Comparison of ENCODE assay signal across 8 mouse cellular contexts in the genomic region with DNA sequence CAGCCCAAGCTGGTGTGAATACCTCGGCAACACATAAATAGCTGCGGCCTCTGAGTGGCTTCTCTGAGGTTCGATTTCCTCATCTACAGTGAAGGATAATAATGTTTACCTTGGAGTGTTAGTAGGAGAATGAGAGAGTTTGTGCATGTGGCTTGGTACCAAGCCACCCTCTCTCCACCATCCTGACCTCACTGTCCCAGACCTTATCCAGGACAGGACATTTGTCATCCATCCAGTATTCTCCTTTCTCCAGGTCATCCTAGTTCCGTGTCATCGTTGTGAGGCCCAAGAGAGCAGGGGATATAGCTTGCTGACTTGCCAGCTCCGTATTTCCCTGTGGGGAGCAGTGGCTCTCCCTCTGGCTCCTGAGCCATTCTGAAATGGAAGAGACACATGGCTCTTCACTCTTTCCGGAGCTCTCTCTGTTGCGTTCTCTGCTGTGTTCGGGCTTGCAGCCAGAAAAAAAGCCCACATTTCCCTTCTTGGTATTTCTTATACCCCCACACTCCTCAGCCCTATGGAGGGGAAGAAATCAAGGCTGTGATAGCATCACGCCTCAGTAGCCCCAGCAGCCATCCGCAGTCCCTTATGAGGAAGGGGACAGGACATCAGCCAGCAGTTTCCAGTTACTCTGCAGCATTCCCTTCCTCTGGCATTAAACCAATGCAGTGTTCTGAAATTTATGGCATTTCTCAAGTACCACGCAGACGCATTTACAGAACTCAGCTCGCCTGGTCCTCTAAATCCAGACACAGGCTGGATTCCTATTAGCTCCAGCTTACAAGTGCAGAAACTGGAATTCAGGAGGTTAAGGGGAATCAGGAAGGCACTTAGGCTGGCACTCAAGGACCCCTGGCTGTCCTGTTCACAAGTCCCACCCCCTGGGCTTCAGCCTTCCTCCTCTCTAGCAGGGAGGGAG. TPM values are rescaled to one million over a fixed set of nuclear protein-coding genes. Genes with fewer than 3 reads are reported as not detected.
DNase-seq lines count a peak whose midpoint lies in the region; ATAC-seq and TF ChIP-seq lines count a peak whose summit lies in the region.

No protein-coding gene starts in this region.

- peak overlapping the region; percentile 61 for H3K4me2 ChIP-seq in heart, embryonic 12.5 days

- no peaks in the 10 kb centered on the region for H3K9me3 ChIP-seq in heart, embryonic 12.5 days (replicated peaks)

- H3K4me1 ChIP-seq in heart, embryonic 12.5 days (replicated peaks): peaks cover 34% of the 10 kb centered on the region
- H3K4me1 ChIP-seq in small intestine, adult 2 months (ENCODE audit: control insufficient read depth, insufficient read depth, insufficient read length, low read length): peaks cover 6% of the 10 kb centered on the region

- no peak; the same call in 1 of the 2 replicates for ATAC-seq in heart, embryonic 12.5 days (ENCODE audit: insufficient number of reproducible peaks, low FRiP score)

- H3K36me3 ChIP-seq in heart, embryonic 12.5 days: no peaks in the 10 kb centered on the region
- H3K36me3 ChIP-seq in small intestine, adult 2 months (ENCODE audit: control insufficient read depth, insufficient read depth, low read length): no peaks in the 10 kb centered on the region

- H3K9ac ChIP-seq in heart, embryonic 12.5 days: peak overlapping the region; percentile 65

- no peak for TF ChIP-seq CTCF in small intestine, adult 2 months (IDR thresholded peaks at IDR 0.05; ENCODE audit: extremely low read depth, insufficient read length, insufficient replicate concordance, low read depth, low read length)

- WGBS in heart, embryonic 12.5 days: 11% methylated on average over 14 of the region's 14 CpGs
- 41% methylated on average over 14 of the region's 14 CpGs for WGBS in small intestine, adult 2 months

- peak overlapping the region; percentile 81 for H3K27ac ChIP-seq in heart, embryonic 12.5 days (ENCODE audit: poor library complexity, severe bottlenecking)
- H3K27ac ChIP-seq in small intestine, adult 2 months (ENCODE audit: insufficient read depth, low read depth, low read length): peak overlapping the region; percentile 14

- H3K27me3 ChIP-seq in heart, embryonic 12.5 days (replicated peaks): no peaks in the 10 kb centered on the region
- no peaks in the 10 kb centered on the region for H3K27me3 ChIP-seq in small intestine, adult 2 months (ENCODE audit: control insufficient read depth, insufficient read depth, low read length)

- H3K4me3 ChIP-seq in heart, embryonic 12.5 days: peak overlapping the region; percentile 19
- peak overlapping the region; percentile 39 for H3K4me3 ChIP-seq in small intestine, adult 2 months (ENCODE audit: low read depth, low read length)

- no peak; the same call in 1 of the 2 replicates for TF ChIP-seq POLR2A in small intestine, adult 2 months (IDR thresholded peaks at IDR 0.05; ENCODE audit: low read depth, low read length)

- no peak for DNase-seq in heart, adult 9 months (ENCODE audit: low spot score in 2 of 2)
- peak; percentile 39 for DNase-seq in cerebellum, adult 9-10 months
- peak; percentile 60 to 63 for DNase-seq in frontal cortex, postnatal 14 days (ENCODE audit: low spot score in 2 of 2)
- peak; percentile 34 to 45 for DNase-seq in kidney, postnatal 4 days
- peak; percentile 37 to 56 for DNase-seq in lung, postnatal 4 days
- no peak for DNase-seq in urinary bladder, postnatal 36 days (ENCODE audit: low spot score in 2 of 2)

RNA-seq across cellular contexts. Expression of gene Calm2, which starts 13.3 kb away (rescaled TPM):
- polyA plus RNA-seq in heart, embryonic 12.5 days (2016; fragmentation: Nextera tagmentation; extraction: Ambion mirVana): 619 and 647 TPM in 2 replicates
- polyA plus RNA-seq in small intestine, adult 2 months (2012; rRNA removed): 7.3 and 22.8 TPM in 2 replicates

RNA-seq across cellular contexts. Expression of gene Stpg4, which starts 32.5 kb away (rescaled TPM):
- polyA plus RNA-seq in heart, embryonic 12.5 days (2016; fragmentation: Nextera tagmentation; extraction: Ambion mirVana): not detected in 2 replicates
- not detected in 2 replicates for polyA plus RNA-seq in small intestine, adult 2 months (2012; rRNA removed)

Comparison
In these comparisons a context has a peak if more than half of its experiments do, and no peak if none do; other contexts are left out.
1. DNase-seq: peak in cerebellum, adult 9-10 months (single experiment), frontal cortex, postnatal 14 days (2 of 2), kidney, postnatal 4 days (2 of 2) and lung, postnatal 4 days (2 of 2); none in heart, adult 9 months (0 of 2) and urinary bladder, postnatal 36 days (0 of 2).
2. RNA of gene Calm2, which starts 13.3 kb away (polyA plus RNA-seq): 619 to 647 TPM in heart, embryonic 12.5 days; 7.3 to 22.8 TPM in small intestine, adult 2 months; every median in the first group is over 10 times any median in the second.